Mouse (Mus musculus) C2C12 (cell line): ENCODE measurements at regions not wholly inside any gene's neighbourhood (a gene's known extent, or its start where the extent isn't known, plus 50 kb on each side); places are given as distances from the start of the nearest gene placed in this dataset.

Experiments
- H3K27me3 ChIP-seq: one replicate; pipeline ENCODE4 v1.6.1; 2011; ENCODE audit not compliant: control insufficient read depth, insufficient read depth, insufficient read length
- H3K36me3 ChIP-seq: one replicate; pipeline ENCODE4 v1.6.1; 2011; ENCODE audit not compliant: control insufficient read depth, insufficient read depth
- H3K4me3 ChIP-seq: one replicate; pipeline ENCODE4 v1.5.1; 2011; ENCODE audit warnings: mild to moderate bottlenecking, control low read depth; ENCODE audit not compliant: poor library complexity, insufficient read depth, severe bottlenecking
- H3K79me2 ChIP-seq: one replicate; pipeline ENCODE4 v1.6.1; 2011; ENCODE audit not compliant: control insufficient read depth, insufficient read depth
- H3K79me3 ChIP-seq: one replicate; pipeline ENCODE4 v1.6.1; 2011; ENCODE audit warnings: low read depth, control low read depth
- H3ac ChIP-seq: one replicate; pipeline ENCODE3; 2011; ENCODE audit warnings: low read depth; ENCODE audit not compliant: control insufficient read depth, insufficient read length
- CEBPB ChIP-seq: IDR thresholded peaks from one replicate; pipeline ENCODE4 v1.6.1; 2011; ENCODE audit warnings: low read depth, mild to moderate bottlenecking, control low read depth, moderate library complexity
- CTCF ChIP-seq: IDR thresholded peaks from one replicate; pipeline ENCODE4 v1.5.1; 2011; ENCODE audit not compliant: control insufficient read depth, insufficient read depth, insufficient read length
- FOSL1 ChIP-seq: IDR thresholded peaks from one replicate; pipeline ENCODE4 v1.8.0; 2011; ENCODE audit warnings: mild to moderate bottlenecking, low read length; ENCODE audit not compliant: poor library complexity, insufficient read depth, severe bottlenecking
- MAX ChIP-seq: IDR thresholded peaks from one replicate; pipeline ENCODE4 v1.6.1; 2011; ENCODE audit warnings: mild to moderate bottlenecking, control low read depth
- MYOD1 ChIP-seq: IDR thresholded peaks from one replicate; pipeline ENCODE4 v1.6.1; 2011; ENCODE audit warnings: low read depth; ENCODE audit not compliant: control insufficient read depth, insufficient read length
- MYOG ChIP-seq: IDR thresholded peaks from one replicate; pipeline ENCODE4 v1.6.1; 2011; ENCODE audit not compliant: control insufficient read depth, insufficient read length; ENCODE audit errors: extremely low read depth
- USF1 ChIP-seq: IDR thresholded peaks from one replicate; pipeline ENCODE4 v1.6.1; 2011; ENCODE audit warnings: low read depth, mild to moderate bottlenecking, control low read depth, moderate library complexity

DNA sequence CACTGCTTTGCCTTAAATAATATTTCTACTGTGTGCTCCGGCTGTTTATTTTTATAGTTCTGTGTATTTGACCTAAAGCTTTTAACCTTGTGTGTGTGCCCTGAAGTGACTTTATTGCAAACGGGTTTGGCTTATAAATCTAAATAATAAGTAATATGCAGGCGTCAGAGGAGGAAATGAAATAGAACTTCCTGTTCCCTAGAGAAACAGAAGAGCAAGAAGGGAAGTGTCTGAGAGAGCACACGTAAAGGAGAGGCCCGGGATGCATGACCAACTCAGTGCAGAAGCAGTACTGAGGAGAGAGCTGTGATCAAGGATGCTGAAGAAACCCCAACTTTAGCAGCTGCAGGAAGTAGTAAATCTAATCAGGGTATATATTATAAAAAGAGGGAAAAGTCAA is 176.4 kb downstream of the Trib2 start:
- Histone ChIP-seq H3K27me3 (no peaks in the 10 kb centered on the region), H3K4me3 (no peak overlapping the region), H3K79me3 (no peaks in the 10 kb centered on the region), H3K36me3 (no peaks in the 10 kb centered on the region), H3K79me2 (no peaks in the 10 kb centered on the region), H3ac (no peak overlapping the region)
- no peak for TF ChIP-seq CEBPB

DNA sequence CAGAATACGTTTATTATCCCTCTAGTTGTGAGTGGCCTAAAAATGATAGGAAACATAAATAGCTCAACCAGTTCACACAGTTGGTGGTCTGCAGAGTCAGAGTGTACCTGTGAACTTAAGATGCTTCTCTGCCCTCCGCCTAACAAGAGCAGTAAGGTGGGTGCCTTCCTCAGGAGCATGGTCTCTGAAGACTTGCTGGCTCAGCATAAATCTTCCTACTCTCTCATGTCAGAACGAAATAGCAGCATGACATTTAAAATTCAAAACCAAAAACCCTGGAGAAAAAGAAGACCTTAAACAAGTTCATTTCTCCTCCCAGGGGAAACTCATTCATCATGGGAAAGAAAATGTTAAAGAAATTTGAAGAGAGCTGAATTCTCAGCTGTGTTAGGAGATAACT is 186.8 kb downstream of the Trib2 start:
- no peaks in the 10 kb centered on the region for H3K36me3 ChIP-seq
- H3ac ChIP-seq, result no peak overlapping the region
- H3K79me2 ChIP-seq, result no peaks in the 10 kb centered on the region
- no peaks in the 10 kb centered on the region for H3K27me3 ChIP-seq
- no peaks in the 10 kb centered on the region for H3K79me3 ChIP-seq
- TF ChIP-seq MAX (no peak), CTCF (no peak), CEBPB (no peak), MYOG (no peak), FOSL1 (no peak), USF1 (no peak), MYOD1 (no peak)
- H3K4me3 ChIP-seq, result no peak overlapping the region

DNA sequence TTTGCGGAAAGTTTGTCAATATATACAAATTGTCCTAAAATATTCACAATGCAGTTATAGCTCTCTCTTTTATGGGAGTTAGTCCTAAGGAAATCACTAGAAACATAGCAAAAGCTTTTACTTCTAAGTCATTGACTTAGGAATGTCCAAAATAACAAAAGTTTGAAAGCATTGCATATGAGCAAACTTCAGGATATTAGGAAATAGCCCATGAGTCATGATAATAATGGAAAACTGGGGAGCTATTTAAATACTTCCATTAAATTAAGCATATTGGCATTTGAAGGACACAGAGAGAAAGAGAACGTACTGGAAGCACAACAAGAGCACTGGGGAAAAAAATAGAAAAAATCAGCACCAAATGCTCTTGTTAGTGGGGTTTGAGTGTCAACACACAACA is 197.2 kb downstream of the Trib2 start:
- Histone ChIP-seq H3ac (no peak overlapping the region), H3K79me3 (no peaks in the 10 kb centered on the region)

GRCm38 (mm10) chr12:15617312-15617711 is 199.4 kb downstream of the Trib2 start:
- Histone ChIP-seq H3K27me3 (no peaks in the 10 kb centered on the region), H3K79me3 (no peaks in the 10 kb centered on the region), H3K36me3 (no peaks in the 10 kb centered on the region), H3K79me2 (no peaks in the 10 kb centered on the region), H3ac (no peak overlapping the region), H3K4me3 (no peak overlapping the region)
- TF ChIP-seq CTCF (no peak), MYOG (no peak), FOSL1 (no peak), CEBPB (no peak), MAX (no peak), MYOD1 (no peak), USF1 (no peak)

More for the DNA sequence above, 197.2 kb downstream of the Trib2 start:
- Histone ChIP-seq H3K4me3 (no peak overlapping the region), H3K36me3 (no peaks in the 10 kb centered on the region), H3K79me2 (no peaks in the 10 kb centered on the region), H3K27me3 (no peaks in the 10 kb centered on the region)
- no peak for TF ChIP-seq CTCF
- no peak for TF ChIP-seq CEBPB
- no peak for TF ChIP-seq MYOG
- no peak for TF ChIP-seq FOSL1
- no peak for TF ChIP-seq MAX
- no peak for TF ChIP-seq USF1
- TF ChIP-seq MYOD1, result no peak

- no peaks in the 10 kb centered on the region for H3K27me3 ChIP-seq
Measured at GRCm38 (mm10) chr12:15611847-15612580, 204.7 kb downstream of the Trib2 start.

DNA sequence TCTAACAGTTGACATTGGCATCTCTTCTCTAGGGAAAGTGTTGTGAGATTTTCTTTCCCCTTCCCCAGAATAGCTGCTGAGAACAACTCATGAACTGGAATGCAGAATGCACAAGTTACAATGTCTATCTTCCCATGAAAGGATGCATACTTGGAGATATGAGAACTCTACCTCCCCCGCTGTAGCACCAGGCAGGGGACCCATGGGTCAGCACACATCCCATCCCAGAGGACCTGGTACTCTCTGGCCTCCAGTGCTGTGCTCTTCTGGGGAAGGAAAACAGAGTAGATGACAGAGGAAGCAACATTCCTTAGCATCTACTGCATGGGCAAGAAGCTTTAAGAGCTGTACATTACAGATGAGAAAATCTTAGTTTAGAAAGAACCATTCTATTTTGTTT is 209.6 kb downstream of the Trib2 start:
- no peak overlapping the region for H3ac ChIP-seq
- H3K36me3 ChIP-seq, result no peaks in the 10 kb centered on the region
- H3K79me3 ChIP-seq, result no peaks in the 10 kb centered on the region
- H3K4me3 ChIP-seq, result no peak overlapping the region
- no peak for TF ChIP-seq MYOD1
- TF ChIP-seq USF1, result no peak
- TF ChIP-seq MYOG, result no peak
- no peak for TF ChIP-seq MAX
- TF ChIP-seq FOSL1, result no peak
- TF ChIP-seq CEBPB, result no peak
- no peak for TF ChIP-seq CTCF
- no peaks in the 10 kb centered on the region for H3K79me2 ChIP-seq
- H3K27me3 ChIP-seq, result no peaks in the 10 kb centered on the region

More at GRCm38 (mm10) chr12:15611847-15612580, 204.7 kb downstream of the Trib2 start:
- Histone ChIP-seq H3K79me3 (no peaks in the 10 kb centered on the region), H3ac (no peak overlapping the region), H3K79me2 (no peaks in the 10 kb centered on the region), H3K4me3 (no peak overlapping the region), H3K36me3 (no peaks in the 10 kb centered on the region)
- TF ChIP-seq MYOG, result no peak
